Mouse (Mus musculus) heart, postnatal 0 days (tissue): ENCODE results near the gene Abtb1. TPM values are rescaled to one million over a fixed set of nuclear protein-coding genes. Genes with fewer than 3 reads are reported as not detected.

Experiments used
- ATAC-seq: fragments of 200-750 bp; cut with Nextera tagmentation; 2 replicates; pipeline ENCODE4 v1.8.0; 2017; ENCODE audit warnings: low read depth, moderate number of reproducible peaks, moderate library complexity; ENCODE audit not compliant: insufficient read depth
- DNase-seq: peaks from one replicate; pipeline ENCODE4 v3.0.0-alpha.2; 2016; ENCODE audit warnings: low spot score
- H3K27ac ChIP-seq: fragments of 300-500 bp; sonication (generic); 2 replicates; pipeline ENCODE4 v1.5.1; 2014; ENCODE audit warnings: low read depth, mild to moderate bottlenecking
- H3K27me3 ChIP-seq: fragments of 300-500 bp; sonication (generic); 2 replicates; pipeline ENCODE4 v1.6.1; 2014; ENCODE audit warnings: low read length, mixed read lengths; ENCODE audit not compliant: control insufficient read depth, insufficient read depth
- H3K36me3 ChIP-seq: fragments of 300-500 bp; sonication (generic); replicated peaks from 2 replicates; pipeline ENCODE4 v1.6.1; 2014; ENCODE audit warnings: low read length, mixed read lengths; ENCODE audit not compliant: control insufficient read depth, insufficient read depth
- H3K4me1 ChIP-seq: fragments of 300-500 bp; sonication (generic); 2 replicates; pipeline ENCODE4 v1.6.1; 2014; ENCODE audit warnings: antibody characterized with exemption; ENCODE audit not compliant: control insufficient read depth, insufficient read depth
- H3K4me2 ChIP-seq: fragments of 300-500 bp; sonication (generic); 2 replicates; pipeline ENCODE4 v1.6.1; 2014; ENCODE audit warnings: low read depth, mild to moderate bottlenecking, low read length, moderate library complexity
- H3K4me3 ChIP-seq: fragments of 300-500 bp; sonication (generic); 2 replicates; pipeline ENCODE4 v1.5.1; 2014; ENCODE audit warnings: low read depth, low read length
- H3K9ac ChIP-seq: fragments of 300-500 bp; sonication (generic); replicated peaks from 2 replicates; pipeline ENCODE4 v1.6.1; 2014; ENCODE audit warnings: low read depth, low read length, mixed read lengths
- H3K9me3 ChIP-seq: fragments of 300-500 bp; sonication (generic); replicated peaks from 2 replicates; pipeline ENCODE4 v1.6.1; 2016; ENCODE audit warnings: low read length; ENCODE audit not compliant: control insufficient read depth
- CTCF ChIP-seq: IDR thresholded peaks from 2 replicates; pipeline ENCODE4 v1.5.1; 2016; ENCODE audit warnings: antibody characterized with exemption, control low read depth, low read depth
- EP300 ChIP-seq: IDR thresholded peaks from 2 replicates; pipeline ENCODE4 v1.6.1; 2016; ENCODE audit warnings: antibody characterized with exemption, low read depth
- WGBS: fragments of 180-500 bp; shearing (Covaris S2); extraction: QIAGEN DNeasy Blood & Tissue Kit; methylation state at CpG from one replicate; pipeline ENCODE4 v1.1.7; 2014; 5-methylcytosine and 5-hydroxymethylcytosine counted together
- polyA plus RNA-seq: library from polyadenylated mRNA; unstranded; fragments of >200 nt; fragmentation: Nextera tagmentation; extraction: Ambion mirVana; gene quantifications from 2 replicates; pipeline ENCODE4 v1.2.1, GENCODE M21; 2015
- total RNA-seq: library from RNA; depleted of rRNA; stranded (reverse); fragments of >200 nt; gene quantifications from 2 replicates; pipeline ENCODE4 v1.2.3, GENCODE M21; 2014; ENCODE audit warnings: low replicate concordance

Abtb1 gene
- total and polyA plus RNA-seq, 2 experiments from 2014 or later: 29.1 to 63.9 TPM

DNA sequence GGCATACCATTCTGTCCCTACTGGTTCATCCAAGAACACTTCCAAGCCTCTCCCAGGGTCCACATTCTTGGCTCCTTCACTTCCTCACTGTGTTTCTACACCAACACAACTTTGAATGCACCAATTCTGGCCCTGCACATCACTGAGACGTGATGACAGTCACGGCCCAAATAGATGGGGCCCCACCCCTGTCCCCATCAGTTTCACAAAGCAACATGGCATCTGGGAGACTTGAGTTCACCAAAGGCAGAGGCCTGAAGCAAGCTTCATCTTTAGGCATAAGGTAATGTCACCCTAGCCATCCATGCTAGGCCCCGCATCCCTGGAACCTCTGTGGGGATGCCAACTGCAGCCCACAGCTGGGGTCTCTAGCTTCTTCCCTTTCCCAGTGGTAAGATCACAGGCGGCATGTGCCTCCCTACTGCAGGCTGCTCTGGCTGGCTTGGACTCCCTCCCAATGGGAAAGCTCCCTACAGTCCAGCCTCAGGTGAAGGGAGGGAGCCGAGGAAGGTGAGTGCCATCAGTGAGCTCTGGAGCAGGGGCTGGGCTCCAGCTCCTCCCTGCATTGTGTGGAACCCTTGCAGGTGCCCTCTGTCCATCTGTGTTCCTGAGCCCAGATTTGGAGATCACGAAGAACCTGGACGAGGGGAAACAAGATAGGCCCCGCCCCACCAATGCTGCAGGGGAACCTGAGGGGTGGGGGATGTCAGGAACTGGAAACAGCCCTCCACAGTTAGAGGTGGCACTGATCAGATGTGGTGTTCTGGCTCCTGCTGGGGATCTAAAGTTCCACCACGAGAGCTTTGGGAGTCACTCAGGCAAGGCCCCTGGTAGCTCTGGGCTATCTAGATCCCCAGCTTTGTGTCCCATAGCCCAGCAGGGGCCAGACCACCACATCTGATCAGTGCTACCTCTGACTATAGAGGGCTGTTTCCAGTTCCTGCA lies 2.3 kb upstream of the Abtb1 start:
- H3K4me1 ChIP-seq: peaks cover 12% of the 10 kb centered on the region
- no peaks in the 10 kb centered on the region for H3K9me3 ChIP-seq
- ATAC-seq (no peak), DNase-seq (no peak)
- H3K4me3 ChIP-seq: no peak overlapping the region
- H3K9ac ChIP-seq: no peak overlapping the region
- H3K27ac ChIP-seq: no peak overlapping the region
- WGBS: 84% methylated on average over 9 of the region's 9 CpGs
- peaks cover 9% of the 10 kb centered on the region; the same call in 1 of the 2 replicates for H3K36me3 ChIP-seq
- no peaks in the 10 kb centered on the region for H3K27me3 ChIP-seq
- no peak for TF ChIP-seq CTCF
- no peak for TF ChIP-seq EP300
- H3K4me2 ChIP-seq: no peak overlapping the region

DNA sequence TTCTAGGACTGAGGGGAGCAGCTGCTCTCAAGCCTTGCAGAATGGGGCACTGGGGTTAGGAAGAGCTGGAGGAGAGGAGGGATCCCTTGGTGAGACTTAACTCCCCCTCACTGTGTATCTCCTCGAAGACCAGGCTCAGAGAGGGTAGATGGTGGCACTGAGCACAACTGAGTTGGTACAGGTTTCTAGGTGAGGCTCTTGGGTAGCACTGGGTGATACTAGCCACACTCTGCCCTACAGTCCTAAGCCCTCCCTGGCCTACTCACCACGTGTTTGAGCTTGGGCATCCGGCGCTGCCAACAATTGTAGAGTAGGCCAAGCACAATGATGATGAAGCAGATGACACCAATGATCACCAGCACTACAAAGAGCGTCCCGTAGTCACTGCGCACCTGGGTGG lies 1.5 kb upstream of the Abtb1 start:
- H3K27ac ChIP-seq: no peak overlapping the region
- WGBS: 69% methylated on average over 7 of the region's 7 CpGs

DNA sequence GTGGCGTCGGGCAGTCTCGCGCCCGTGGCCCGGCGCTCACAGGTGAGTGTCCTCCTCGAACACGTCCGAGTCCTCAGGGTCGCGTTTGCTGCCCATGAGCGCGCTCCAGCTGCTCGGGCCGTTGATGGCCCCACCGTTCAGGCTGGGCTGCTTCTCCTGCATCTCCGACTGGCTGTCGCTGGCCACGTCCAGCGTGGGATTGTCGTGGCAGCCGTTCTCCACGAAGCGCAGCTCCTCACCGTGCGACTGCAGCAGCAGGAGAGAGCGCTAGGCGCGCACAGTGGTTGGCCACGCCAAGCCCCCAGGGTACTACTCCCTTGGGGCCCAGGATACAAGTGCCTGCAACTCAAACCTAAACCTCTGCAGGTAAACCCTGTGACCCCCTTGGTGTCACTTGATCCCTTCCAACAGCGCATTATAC lies 957 bp upstream of the Abtb1 start:
- H3K4me3 ChIP-seq: peak overlapping the region; percentile 85
- peak overlapping the region; percentile 91 for H3K4me2 ChIP-seq
- no peaks in the 10 kb centered on the region for H3K9me3 ChIP-seq
- DNase-seq (no peak), ATAC-seq (peak; percentile 0)
- peak overlapping the region; percentile 79 for H3K9ac ChIP-seq
- TF ChIP-seq CTCF: no peak
- no peak for TF ChIP-seq EP300
- no peaks in the 10 kb centered on the region for H3K27me3 ChIP-seq
- 0% methylated on average over 31 of the region's 32 CpGs for WGBS
- H3K27ac ChIP-seq: peak overlapping the region; percentile 91
- H3K36me3 ChIP-seq: peaks cover 22% of the 10 kb centered on the region
- H3K4me1 ChIP-seq: peaks cover 12% of the 10 kb centered on the region

More for the DNA sequence above, 1.5 kb upstream of the Abtb1 start:
- TF ChIP-seq EP300: no peak
- no peak for TF ChIP-seq CTCF
- peaks cover 12% of the 10 kb centered on the region for H3K4me1 ChIP-seq
- no peaks in the 10 kb centered on the region for H3K27me3 ChIP-seq
- DNase-seq: no peak
- H3K9ac ChIP-seq: peak overlapping the region; percentile 79
- no peak for ATAC-seq
- H3K4me3 ChIP-seq: peak overlapping the region; percentile 85
- peak overlapping the region; percentile 91 for H3K4me2 ChIP-seq
- peaks cover 17% of the 10 kb centered on the region; the same call in 1 of the 2 replicates for H3K36me3 ChIP-seq
- H3K9me3 ChIP-seq: no peaks in the 10 kb centered on the region

GRCm38 (mm10) chr6:88841514-88841780 lies 337 bp downstream of the Abtb1 start:
- TF ChIP-seq EP300 (no peak), CTCF (no peak)
- Histone ChIP-seq H3K4me2 (peak overlapping the region; percentile 91), H3K4me1 (peaks cover 12% of the 10 kb centered on the region), H3K27ac (peak overlapping the region; percentile 91), H3K4me3 (peak overlapping the region; percentile 85), H3K9me3 (no peaks in the 10 kb centered on the region), H3K36me3 (peaks cover 35% of the 10 kb centered on the region), H3K27me3 (no peaks in the 10 kb centered on the region), H3K9ac (peak overlapping the region; percentile 78)
- no peak for ATAC-seq
- DNase-seq: no peak
- 1% methylated on average over 20 of the region's 22 CpGs for WGBS

- Histone ChIP-seq H3K9ac (peak overlapping the region; percentile 78), H3K27me3 (no peaks in the 10 kb centered on the region), H3K4me3 (peak overlapping the region; percentile 85), H3K9me3 (no peaks in the 10 kb centered on the region), H3K4me1 (peaks cover 12% of the 10 kb centered on the region), H3K27ac (peak overlapping the region; percentile 91), H3K36me3 (peaks cover 39% of the 10 kb centered on the region), H3K4me2 (peak overlapping the region; percentile 91)
- 58% methylated on average over 9 of the region's 9 CpGs for WGBS
- ATAC-seq: no peak
- no peak for DNase-seq
- TF ChIP-seq EP300 (no peak), CTCF (no peak)
Observed at GRCm38 (mm10) chr6:88840791-88841513, 832 bp downstream of the Abtb1 start.
